Mouse (Mus musculus): ENCODE results near the gene Parn.
"Not testable (repeated sequence)": the region's sequence is repeated elsewhere in the genome, so short reads cannot be mapped to it uniquely, and the experiment has no call there.

Parn gene

GRCm38 (mm10) chr16:13667878-13668343, at the start of gene Parn:
TSS of gene Parn (minus strand) at chr16:13668170.
- peak; percentile 95 for DNase-seq

DNA sequence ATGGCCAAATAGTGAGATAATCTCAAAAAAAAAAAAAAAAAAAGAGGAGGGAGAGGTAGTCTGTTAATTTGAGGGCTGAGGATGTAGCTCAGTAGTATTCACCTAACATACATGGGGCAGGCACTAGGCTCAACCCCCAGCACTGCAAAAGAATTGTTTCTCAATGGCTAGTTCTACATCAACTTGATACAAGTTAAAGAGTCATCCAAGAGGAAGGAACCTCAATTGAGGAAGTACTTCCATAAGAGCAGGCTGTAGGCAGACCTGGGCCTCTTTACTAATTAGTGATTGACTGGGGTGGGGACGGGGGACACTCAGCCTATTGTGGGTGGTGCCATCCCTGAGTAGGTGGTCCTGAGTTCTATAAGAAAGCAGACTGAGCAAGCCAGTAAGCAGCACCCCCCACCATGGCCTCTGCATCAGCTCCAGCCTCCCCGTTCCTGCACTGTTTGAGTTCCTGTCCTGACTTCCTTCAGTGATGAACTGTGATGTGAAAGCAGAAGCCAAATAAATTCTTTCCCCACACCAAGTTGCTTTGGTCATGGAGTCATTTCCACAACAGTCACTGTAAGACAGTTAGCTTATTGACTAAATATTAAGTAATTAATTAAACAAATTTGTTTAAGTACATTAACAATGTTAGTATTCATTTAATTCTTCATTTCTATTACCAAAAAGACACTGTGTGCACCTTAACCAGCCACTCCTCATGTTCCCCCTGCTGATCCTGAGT, 49.0 kb upstream of the Parn start:
- DNase-seq: no peak

- DNase-seq: no peak
Measured at GRCm38 (mm10) chr16:13714910-13715309, 46.9 kb upstream of the Parn start.

- no peak for DNase-seq
Measured at GRCm38 (mm10) chr16:13704676-13705075, 36.7 kb upstream of the Parn start.

- peak; percentile 5 for DNase-seq
Measured at GRCm38 (mm10) chr16:13702184-13702583, 34.2 kb upstream of the Parn start.

- DNase-seq: no peak
Measured at GRCm38 (mm10) chr16:13698998-13699397, 31.0 kb upstream of the Parn start.

GRCm38 (mm10) chr16:13678601-13679319, 10.8 kb upstream of the Parn start:
- no peak for DNase-seq

DNA sequence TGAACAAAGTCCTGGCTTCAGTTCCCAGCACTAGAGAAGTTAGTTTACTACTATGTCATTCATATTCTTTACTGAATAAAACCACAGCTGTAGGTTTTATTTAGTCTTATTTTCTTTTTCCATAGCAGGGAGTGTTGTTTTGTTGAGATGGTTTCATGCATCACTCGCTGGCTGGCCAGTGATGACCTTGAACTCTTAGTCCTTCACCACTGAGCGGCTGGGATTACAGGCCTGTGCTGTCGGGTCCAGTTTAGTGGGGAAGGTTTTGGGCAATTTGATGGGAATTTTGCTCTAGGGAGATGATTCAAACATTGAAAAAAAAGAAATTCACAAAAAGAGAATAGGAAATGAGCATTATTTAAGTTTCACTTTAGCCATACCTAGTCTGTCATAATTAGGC, 6.5 kb upstream of the Parn start:
- no peak for DNase-seq

GRCm38 (mm10) chr16:13673114-13673513, 5.1 kb upstream of the Parn start:
- DNase-seq: no peak

- DNase-seq: peak; percentile 57
Measured at GRCm38 (mm10) chr16:13672386-13672898, 4.5 kb upstream of the Parn start.

DNA sequence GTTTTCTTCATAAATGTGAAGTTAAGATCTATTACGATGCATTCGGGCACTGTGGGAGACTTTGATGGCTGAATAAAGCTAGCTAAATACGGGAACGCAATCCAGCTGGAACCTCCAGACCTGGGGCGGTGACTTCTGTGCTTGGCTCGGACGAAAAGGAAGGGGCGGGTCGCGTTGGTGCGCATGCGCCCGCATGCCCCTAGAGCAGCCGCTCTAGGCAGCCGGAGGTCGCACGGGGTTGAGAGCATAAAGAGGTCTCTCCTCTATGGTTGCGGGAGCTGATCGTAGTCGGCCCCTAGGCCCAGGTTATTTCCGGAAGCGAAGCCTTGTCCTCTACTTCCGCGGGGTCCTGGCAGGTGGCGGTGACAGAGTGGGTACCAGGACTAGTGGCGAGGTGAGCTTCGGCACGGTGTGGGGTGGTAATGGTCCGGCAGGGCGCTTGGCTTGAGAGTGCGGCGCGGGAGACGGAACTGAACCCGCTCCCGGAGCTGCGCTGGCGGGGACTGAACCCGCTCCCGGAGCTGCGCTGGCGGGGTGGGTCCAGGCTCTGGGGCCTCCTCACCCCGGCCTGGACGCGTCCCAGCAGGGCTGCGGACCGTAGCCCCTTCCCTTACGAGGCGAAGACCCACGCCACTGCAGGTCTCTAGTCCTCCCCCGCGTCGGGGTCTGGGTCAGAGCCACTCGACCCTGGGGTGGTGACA, 3.9 kb upstream of the Parn start, which contains the start of the genes Bfar and 3110001I22Rik:
Gene Bfar, plus strand, starts transcription at position 174 of the 701 bp plus-strand sequence.
Gene 3110001I22Rik, plus strand, starts transcription at position 245 of the 701 bp plus-strand sequence.
- DNase-seq: peak; percentile 94

DNA sequence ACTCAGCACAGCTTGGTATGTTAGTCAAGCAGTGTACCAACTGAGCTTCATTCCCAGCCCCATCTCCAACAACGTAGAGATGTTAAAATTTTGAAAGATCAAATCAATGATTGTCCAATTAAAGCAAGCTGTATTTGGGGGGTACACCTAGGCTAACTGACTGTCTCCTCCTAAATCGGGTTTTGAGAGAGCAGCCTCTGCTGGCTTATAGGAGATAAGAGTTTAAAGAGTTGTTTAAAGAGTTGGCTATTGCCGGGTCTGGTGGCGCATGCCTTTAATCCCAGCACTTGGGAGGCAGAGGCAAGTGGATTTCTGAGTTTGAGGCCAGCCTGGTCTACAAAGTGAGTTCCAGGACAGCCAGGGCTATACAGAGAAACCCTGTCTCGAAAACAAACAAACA, 2.9 kb upstream of the Parn start:
- DNase-seq: peak; percentile 15

DNA sequence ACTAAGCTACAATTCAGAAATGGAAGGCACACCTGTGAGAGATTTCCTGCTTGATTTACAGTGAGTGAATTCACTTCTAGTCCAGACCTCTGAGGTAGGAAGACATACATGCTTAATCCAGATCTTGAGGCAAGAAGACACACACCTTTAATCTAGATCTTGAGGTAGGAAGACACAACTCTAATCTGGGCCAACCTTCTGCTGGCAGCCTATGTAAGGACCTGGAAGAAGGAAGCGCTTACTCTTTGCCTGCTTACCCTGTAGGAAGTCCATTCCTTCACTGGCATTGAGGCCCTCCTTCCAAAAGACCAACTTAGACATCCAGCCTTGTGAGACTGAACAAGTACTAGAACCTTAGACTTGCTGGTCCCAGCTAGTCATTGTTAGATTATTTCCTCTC, 1.3 kb upstream of the Parn start:
- DNase-seq: peak; percentile 18

DNA sequence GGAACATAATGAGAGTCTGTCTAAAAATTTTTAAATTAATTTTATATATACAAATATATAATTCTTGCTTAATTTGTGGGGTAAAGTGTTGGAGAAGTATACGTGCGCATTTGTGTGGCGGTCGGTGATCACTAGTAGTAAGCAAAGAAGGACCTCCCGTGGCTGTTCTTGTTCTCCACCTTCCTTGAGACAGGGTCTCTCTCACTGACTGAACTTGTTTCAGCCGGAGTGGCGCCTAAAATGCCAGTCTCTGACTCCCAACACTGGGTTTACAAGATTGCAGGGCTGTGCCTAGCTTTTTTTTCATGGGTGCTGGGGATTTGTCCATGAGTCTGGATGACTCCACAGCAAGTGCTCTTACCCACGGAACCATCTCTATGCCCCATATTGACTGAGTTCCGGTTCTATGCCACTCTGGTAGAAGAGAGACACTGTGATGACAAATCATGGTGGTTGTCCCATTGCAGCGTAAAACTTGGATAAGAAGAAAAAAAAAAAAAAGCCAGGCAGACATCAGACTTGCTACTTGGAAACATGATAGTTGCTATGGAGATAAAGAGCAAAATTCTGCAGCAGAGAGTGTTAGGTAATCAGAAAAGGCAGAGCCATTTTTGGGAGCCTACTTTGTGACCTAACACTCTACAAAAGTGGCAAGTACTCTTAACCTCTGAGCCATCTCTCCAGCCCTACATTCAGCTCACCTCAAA, 585 bp upstream of the Parn start:
- peak; percentile 50 for DNase-seq

- DNase-seq: no peak
Measured at GRCm38 (mm10) chr16:13660736-13661135, 7.2 kb downstream of the Parn start.

DNA sequence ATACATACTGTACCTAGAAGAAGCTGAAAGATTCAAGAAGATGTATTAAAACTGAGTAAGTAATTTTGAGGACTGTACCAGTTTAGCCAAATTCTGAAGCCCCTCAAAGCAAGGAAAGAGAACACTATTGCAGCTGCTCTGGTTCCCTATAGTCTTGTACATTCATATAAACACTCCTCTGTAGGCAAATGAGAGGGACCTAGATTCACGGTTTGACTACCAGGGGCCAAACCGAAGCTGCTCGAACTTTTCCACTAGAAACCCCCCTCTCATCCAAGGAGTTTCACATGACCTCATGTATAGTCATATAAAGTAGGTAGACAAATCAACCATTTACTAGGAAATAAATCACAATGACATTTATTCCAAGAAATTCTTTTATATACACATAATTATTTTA, 9.1 kb downstream of the Parn start:
- no peak for DNase-seq

- no peak for DNase-seq
Measured at GRCm38 (mm10) chr16:13645930-13646329, 22.0 kb downstream of the Parn start.

- DNase-seq: no peak
Measured at GRCm38 (mm10) chr16:13644474-13644873, 23.5 kb downstream of the Parn start.

DNA sequence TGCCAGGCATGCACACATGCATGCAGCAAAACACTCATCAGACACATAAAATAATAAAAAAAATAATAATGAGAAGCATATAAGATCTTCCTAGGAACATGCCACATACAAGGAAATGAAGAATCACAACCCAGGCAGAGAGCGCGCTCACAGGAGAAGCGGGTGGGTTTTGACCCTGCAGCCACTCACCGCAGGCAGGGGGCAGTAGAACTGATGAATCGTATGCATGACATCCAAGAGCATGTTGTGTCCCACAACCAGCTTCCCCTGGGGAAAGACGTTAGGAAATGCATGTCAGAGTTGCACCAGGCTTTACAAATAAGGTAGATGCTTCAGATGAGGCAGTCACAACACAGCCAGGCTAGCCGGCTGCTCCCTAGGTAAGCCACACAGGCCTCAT, 27.9 kb downstream of the Parn start:
- DNase-seq: no peak

GRCm38 (mm10) chr16:13639508-13639907, 28.5 kb downstream of the Parn start:
- no peak for DNase-seq

DNA sequence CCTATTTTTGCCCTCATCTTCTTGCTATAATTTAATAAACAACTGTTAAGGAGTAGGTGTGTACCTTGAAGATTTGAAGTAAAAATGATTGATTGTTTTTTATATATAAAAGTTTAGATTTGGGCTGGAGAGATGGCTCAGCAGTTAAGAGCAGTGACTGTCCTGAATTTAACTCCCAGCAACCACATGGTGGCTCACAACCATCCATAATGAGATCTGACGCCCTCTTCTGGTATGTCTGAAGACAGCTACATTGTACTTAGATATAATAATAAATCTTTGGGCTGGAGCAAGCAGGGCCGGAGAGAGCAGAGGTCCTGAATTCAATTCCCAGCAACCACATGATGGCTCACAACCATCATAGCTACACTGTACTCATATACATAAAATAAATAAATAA, 29.8 kb downstream of the Parn start:
- not testable (repeated sequence) for DNase-seq

- DNase-seq: peak; percentile 4
Measured at GRCm38 (mm10) chr16:13628345-13628744, 39.6 kb downstream of the Parn start.

Measured in cerebellum, adult 9-11 months (tissue).